Mouse (Mus musculus): ENCODE measurements around the gene Trim10.

DNA sequence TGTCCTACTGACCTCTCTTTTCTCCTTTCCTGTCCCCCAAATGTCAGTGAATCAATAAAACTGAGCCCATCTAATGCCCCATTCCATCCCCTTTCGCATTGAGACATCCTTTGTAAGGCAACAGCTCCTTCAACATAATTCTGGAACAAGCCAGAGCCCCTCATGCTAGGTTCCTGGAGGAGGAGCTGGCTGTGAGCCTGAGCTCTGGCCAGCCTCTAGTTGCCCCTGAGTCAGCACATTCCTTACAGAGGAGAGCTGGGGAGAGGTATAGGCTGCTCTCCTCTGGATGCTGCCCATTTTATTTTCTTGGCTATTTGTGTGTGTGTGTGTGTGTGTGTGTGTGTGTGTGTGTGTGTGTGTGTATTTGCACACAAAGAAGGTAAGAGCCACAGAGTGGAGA, 38.9 kb downstream of the Trim10 start:
- TF ChIP-seq CTCF (IDR thresholded peaks at IDR 0.05; ENCODE audit: control insufficient read depth, insufficient read depth, low read length) = no peak
- TF ChIP-seq POLR2A (IDR thresholded peaks at IDR 0.05; ENCODE audit: borderline replicate concordance, control insufficient read depth, low read depth, low read length) = no peak

All from bone marrow, adult 2 months (tissue).